ENCODE assay signal across 8 mouse cellular contexts in genomic region chr1:91366215-91367108, GRCm38 (mm10). TPM values are rescaled to one million over a fixed set of nuclear protein-coding genes. Genes with fewer than 3 reads are reported as not detected.
DNase-seq lines count a peak whose midpoint lies in the region; ATAC-seq lines count a peak whose summit lies in the region.

Gene Erfe, plus strand, starts transcription at chr1:91366430.

- peaks cover 14% of the 10 kb centered on the region for H3K27me3 ChIP-seq in embryonic facial prominence, embryonic 13.5 days
- peaks cover 4% of the 10 kb centered on the region for H3K27me3 ChIP-seq in heart, embryonic 11.5 days (ENCODE audit: control insufficient read depth, insufficient read depth, low read length)
- H3K27me3 ChIP-seq in kidney, embryonic 15.5 days, result no peaks in the 10 kb centered on the region
- H3K27me3 ChIP-seq in lung, embryonic 16.5 days (ENCODE audit: control insufficient read depth, insufficient read depth, low read depth, low read length), result no peaks in the 10 kb centered on the region

- peaks cover 14% of the 10 kb centered on the region for H3K4me1 ChIP-seq in embryonic facial prominence, embryonic 13.5 days
- H3K4me1 ChIP-seq in heart, embryonic 11.5 days (ENCODE audit: control insufficient read depth, insufficient read depth, low read length), result no peaks in the 10 kb centered on the region
- peaks cover 18% of the 10 kb centered on the region for H3K4me1 ChIP-seq in kidney, embryonic 15.5 days
- H3K4me1 ChIP-seq in lung, embryonic 16.5 days (replicated peaks; ENCODE audit: control insufficient read depth, insufficient read depth, low read length), result peaks cover 4% of the 10 kb centered on the region; the same call in 1 of the 2 replicates

- peak; percentile 86 to 88 for DNase-seq in B cell, adult 2 months
- DNase-seq in Muller cell, postnatal 12 days (ENCODE audit: inconsistent ontology term), result peak; percentile 72
- DNase-seq in ovary, postnatal 10 days (ENCODE audit: low spot score), result peak; percentile 43
- DNase-seq in thymus, postnatal 36 days, result peak; percentile 79 to 80

- H3K9me3 ChIP-seq in embryonic facial prominence, embryonic 13.5 days, result no peaks in the 10 kb centered on the region; the same call in 1 of the 2 replicates
- peaks cover 11% of the 10 kb centered on the region; the same call in 1 of the 2 replicates for H3K9me3 ChIP-seq in heart, embryonic 11.5 days (replicated peaks; ENCODE audit: control insufficient read depth, low read length)
- H3K9me3 ChIP-seq in kidney, embryonic 15.5 days (replicated peaks), result peaks cover 6% of the 10 kb centered on the region; the same call in 1 of the 2 replicates
- no peaks in the 10 kb centered on the region for H3K9me3 ChIP-seq in lung, embryonic 16.5 days (ENCODE audit: control insufficient read depth, low read length)

- H3K36me3 ChIP-seq in embryonic facial prominence, embryonic 13.5 days, result peaks cover 18% of the 10 kb centered on the region
- peaks cover 14% of the 10 kb centered on the region for H3K36me3 ChIP-seq in heart, embryonic 11.5 days (ENCODE audit: control insufficient read depth, insufficient read depth, low read length)
- H3K36me3 ChIP-seq in kidney, embryonic 15.5 days, result peaks cover 20% of the 10 kb centered on the region
- H3K36me3 ChIP-seq in lung, embryonic 16.5 days (ENCODE audit: control insufficient read depth, insufficient read depth, low read length), result peaks cover 3% of the 10 kb centered on the region; the same call in 1 of the 2 replicates

- WGBS in embryonic facial prominence, embryonic 13.5 days, result under 1% methylated on average over 68 of the region's 68 CpGs
- WGBS in heart, embryonic 11.5 days (ENCODE audit: insufficient replicate concordance), result 2% methylated on average over 66 of the region's 68 CpGs
- 2% methylated on average over 68 of the region's 68 CpGs for WGBS in kidney, embryonic 15.5 days
- WGBS in lung, embryonic 16.5 days, result 2% methylated on average over 54 of the region's 68 CpGs

- no peak within 1 kb of the TSS for H3K27ac ChIP-seq in embryonic facial prominence, embryonic 13.5 days
- H3K27ac ChIP-seq in heart, embryonic 11.5 days (ENCODE audit: low read depth, low read length), result no peak within 1 kb of the TSS
- no peak within 1 kb of the TSS for H3K27ac ChIP-seq in kidney, embryonic 15.5 days
- no peak within 1 kb of the TSS for H3K27ac ChIP-seq in lung, embryonic 16.5 days (ENCODE audit: low read length)

- H3K4me3 ChIP-seq in embryonic facial prominence, embryonic 13.5 days, result peak within 1 kb of the TSS; percentile 56
- H3K4me3 ChIP-seq in heart, embryonic 11.5 days (ENCODE audit: low read depth, low read length), result peak within 1 kb of the TSS; percentile 50
- H3K4me3 ChIP-seq in kidney, embryonic 15.5 days (replicated peaks), result peak within 1 kb of the TSS; percentile 50
- peak within 1 kb of the TSS; percentile 56 for H3K4me3 ChIP-seq in lung, embryonic 16.5 days (ENCODE audit: low read length)

- H3K4me2 ChIP-seq in embryonic facial prominence, embryonic 13.5 days, result peak within 1 kb of the TSS; percentile 95
- H3K4me2 ChIP-seq in heart, embryonic 11.5 days, result peak within 1 kb of the TSS; percentile 87
- H3K4me2 ChIP-seq in kidney, embryonic 15.5 days, result peak within 1 kb of the TSS; percentile 87
- peak within 1 kb of the TSS; percentile 96 for H3K4me2 ChIP-seq in lung, embryonic 16.5 days (ENCODE audit: low read depth, low read length)

- ATAC-seq in embryonic facial prominence, embryonic 13.5 days (ENCODE audit: insufficient number of reproducible peaks, insufficient read depth, low FRiP score, low TSS enrichment, low read depth), result peak; percentile 26; the same call in 1 of the 2 replicates
- ATAC-seq in heart, embryonic 11.5 days (replicated peaks; ENCODE audit: insufficient number of reproducible peaks, low FRiP score, low TSS enrichment), result peak; percentile 16; the same call in 1 of the 2 replicates
- peak; percentile 72 for ATAC-seq in kidney, embryonic 15.5 days (replicated peaks; ENCODE audit: low FRiP score)
- ATAC-seq in lung, embryonic 16.5 days (ENCODE audit: low read depth), result peak; percentile 74

- peak within 1 kb of the TSS; percentile 78 for H3K9ac ChIP-seq in embryonic facial prominence, embryonic 13.5 days
- H3K9ac ChIP-seq in heart, embryonic 11.5 days (ENCODE audit: low read depth, low read length), result peak within 1 kb of the TSS; percentile 70; the same call in 1 of the 2 replicates
- peak within 1 kb of the TSS; percentile 48 for H3K9ac ChIP-seq in kidney, embryonic 15.5 days
- peak within 1 kb of the TSS; percentile 77 for H3K9ac ChIP-seq in lung, embryonic 16.5 days (ENCODE audit: low read length)

RNA-seq across cellular contexts. Expression of gene Erfe, which starts in this region (rescaled TPM):
- polyA plus RNA-seq in embryonic facial prominence, embryonic 13.5 days (2015; fragmentation: Nextera tagmentation; extraction: Ambion mirVana), result 1.6 and 1.7 TPM in 2 replicates
- polyA plus RNA-seq in heart, embryonic 11.5 days (2014; fragmentation: Nextera tagmentation; extraction: Ambion mirVana), result 0.90 and 2.4 TPM in 2 replicates
- 1.9 and 2.0 TPM in 2 replicates for polyA plus RNA-seq in kidney, embryonic 15.5 days (2015; fragmentation: Nextera tagmentation; extraction: Ambion mirVana)
- polyA plus RNA-seq in lung, embryonic 16.5 days (2015; fragmentation: Nextera tagmentation; extraction: Ambion mirVana), result 1.6 and 2.2 TPM in 2 replicates

Comparison
In these comparisons a context has a peak if more than half of its experiments do, and no peak if none do; other contexts are left out.
1. ATAC-seq: peak in every context shown above with its lines; median percentile 74 in lung, embryonic 16.5 days; 72 in kidney, embryonic 15.5 days; 26 in embryonic facial prominence, embryonic 13.5 days; 16 in heart, embryonic 11.5 days.